Mouse (Mus musculus) heart, postnatal 36 days (tissue): ENCODE measurements around the gene Msx1. TPM values are rescaled to one million over a fixed set of nuclear protein-coding genes. Genes with fewer than 3 reads are reported as not detected.

Experiments
- DNase-seq, 2 experiments: peaks; one replicate each; pipeline ENCODE4 v3.0.0; 2021 to 2022
- intact Hi-C: fragments of 180-260 bp; cut with DNase I; formaldehyde crosslinking; loops from one replicate; pipeline ENCODE4 v1.15.1; 2025
- total RNA-seq, 2 experiments: library from RNA; stranded (reverse); gene quantifications; 2 replicates each; pipeline ENCODE4 v1.2.3; 2021

The Msx1 gene
- total RNA-seq, 2 experiments from 2014 or later, result 3.7 to 4.3 TPM

GRCm38 (mm10) chr5:37826706-37827625 lies 2.6 kb upstream of the Msx1 start:
- peak; percentile 25 to 34 for DNase-seq
- intact Hi-C loops, result loop anchor here (10.0 kb wide), 1 partner anchor 728 kb away; no protein-coding TSS in a partner anchor

DNA sequence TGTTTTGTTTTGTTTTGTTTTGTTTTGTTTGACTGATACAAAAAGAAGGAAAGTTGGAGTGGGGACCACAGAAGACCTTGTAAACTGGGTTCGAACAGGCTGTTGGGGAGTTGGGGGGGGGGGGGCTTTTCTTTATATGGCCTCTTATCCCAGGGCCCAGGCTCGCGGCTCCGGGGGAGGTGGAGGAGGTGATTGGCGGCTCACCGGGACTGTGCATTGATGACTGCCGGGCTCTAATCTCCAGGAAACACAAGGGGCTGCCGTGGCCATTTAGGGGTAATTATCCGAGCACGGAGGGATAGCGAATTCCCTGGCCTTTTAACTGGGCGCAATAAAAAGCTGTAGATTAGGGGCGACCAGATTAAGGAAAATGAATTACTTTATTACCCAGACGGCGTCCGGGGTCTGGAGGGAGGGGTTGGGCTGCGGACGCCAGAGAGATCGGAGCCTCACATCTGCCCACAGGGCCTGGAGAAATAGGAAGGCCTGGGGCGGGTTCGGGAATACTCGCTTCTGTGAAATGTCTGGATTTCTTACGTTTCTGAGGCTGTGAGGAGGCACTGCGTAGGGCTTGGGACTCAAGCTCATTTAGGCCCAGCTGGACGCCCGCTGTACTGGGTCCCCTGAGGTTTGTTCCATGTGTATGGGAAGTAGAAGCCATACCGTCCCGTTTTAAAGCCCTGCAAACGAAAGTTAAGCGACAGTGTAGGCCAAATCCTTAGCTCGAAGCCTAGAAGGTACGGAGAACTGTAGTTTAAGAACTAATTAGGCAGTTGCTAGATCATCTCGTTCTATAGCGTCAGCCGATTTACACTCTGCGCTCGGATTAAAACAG lies 1.4 kb upstream of the Msx1 start:
- DNase-seq, result peak in 1 of 2 experiments; percentile 27
- intact Hi-C loops, result loop anchor here (10.0 kb wide), 1 partner anchor 729 kb away; no protein-coding TSS in a partner anchor

- intact Hi-C loops, result loop anchor here (10.0 kb wide), 1 partner anchor 730 kb away; no protein-coding TSS in a partner anchor
- peak in 1 of 2 experiments; percentile 10 for DNase-seq
Observed at GRCm38 (mm10) chr5:37825111-37825600, 773 bp upstream of the Msx1 start.

GRCm38 (mm10) chr5:37823721-37824460 lies 492 bp downstream of the Msx1 start:
- peak; percentile 22 to 49 for DNase-seq
- intact Hi-C loops, result loop anchor here (5.0 to 10.0 kb wide), 2 partner anchors 213 to 731 kb away; partner anchors contain the start of gene Stx18

- intact Hi-C loops, result loop anchor here (5.0 to 10.0 kb wide), 2 partner anchors 214 to 732 kb away; partner anchors contain the start of gene Stx18
- peak; percentile 34 to 48 for DNase-seq
Observed at GRCm38 (mm10) chr5:37822791-37823720, 1.3 kb downstream of the Msx1 start.

- DNase-seq, result no peak
- intact Hi-C loops, result loop anchor here (5.0 to 10.0 kb wide), 2 partner anchors 215 to 733 kb away; partner anchors contain the start of gene Stx18
Observed at GRCm38 (mm10) chr5:37822116-37822707, 2.2 kb downstream of the Msx1 start.

- intact Hi-C loops, result loop anchor here (5.0 to 10.0 kb wide), 2 partner anchors 216 to 734 kb away; partner anchors contain the start of gene Stx18
- DNase-seq, result no peak
Observed at GRCm38 (mm10) chr5:37821111-37821601, 3.2 kb downstream of the Msx1 start.

DNA sequence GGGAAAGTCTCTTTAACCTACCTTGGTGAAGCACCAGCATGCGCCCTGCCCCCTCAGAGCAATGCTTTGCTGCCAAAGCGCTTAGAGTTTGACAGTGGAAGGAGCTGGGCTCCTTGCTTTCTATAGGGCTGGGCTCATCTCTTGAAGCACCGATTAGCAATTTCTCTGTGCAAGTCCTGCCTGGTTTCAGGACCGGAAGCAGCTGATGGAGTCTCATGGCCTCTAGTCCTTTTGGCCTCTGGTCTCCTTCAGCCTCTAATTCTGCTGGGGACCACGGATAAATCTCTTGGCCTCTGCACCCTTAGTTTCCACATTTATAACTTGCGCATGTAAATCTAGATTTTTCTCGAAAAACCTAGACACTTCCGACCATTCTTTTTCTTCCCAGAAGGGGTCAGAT lies 3.7 kb downstream of the Msx1 start:
- DNase-seq, result no peak
- intact Hi-C loops, result loop anchor here (5.0 to 10.0 kb wide), 2 partner anchors 217 to 734 kb away; partner anchors contain the start of gene Stx18

DNA sequence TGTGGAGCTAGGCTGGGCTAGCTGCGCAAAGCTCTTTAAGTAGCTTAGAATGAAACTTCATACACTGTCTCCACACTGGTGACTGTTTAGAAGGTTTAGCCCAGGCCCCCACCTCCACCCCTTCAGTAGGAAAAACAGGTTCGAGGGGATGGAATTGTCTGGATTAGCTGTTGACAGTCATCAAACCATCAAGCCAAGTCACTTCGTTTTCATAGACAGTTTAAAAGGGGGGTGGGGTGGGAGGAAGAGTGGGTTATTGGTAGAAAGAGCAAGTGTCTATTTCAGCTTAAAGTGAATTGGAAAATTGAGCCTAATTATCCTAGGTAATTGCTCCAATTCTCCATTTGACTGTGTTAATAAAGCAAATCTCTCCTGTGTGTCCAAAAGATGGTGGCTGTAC lies 4.4 kb downstream of the Msx1 start:
- intact Hi-C loops, result loop anchor here (5.0 to 10.0 kb wide), 4 partner anchors 217 to 735 kb away; partner anchors contain the start of gene Stx18
- no peak for DNase-seq

- no peak for DNase-seq
- intact Hi-C loops, result loop anchor here (5.0 to 10.0 kb wide), 2 partner anchors 268 to 375 kb away; no protein-coding TSS in a partner anchor
Observed at GRCm38 (mm10) chr5:37819541-37819940, 4.8 kb downstream of the Msx1 start.

GRCm38 (mm10) chr5:37818533-37819215 lies 5.7 kb downstream of the Msx1 start:
- intact Hi-C loops, result loop anchor here (5.0 to 10.0 kb wide), 2 partner anchors 269 to 376 kb away; no protein-coding TSS in a partner anchor

DNA sequence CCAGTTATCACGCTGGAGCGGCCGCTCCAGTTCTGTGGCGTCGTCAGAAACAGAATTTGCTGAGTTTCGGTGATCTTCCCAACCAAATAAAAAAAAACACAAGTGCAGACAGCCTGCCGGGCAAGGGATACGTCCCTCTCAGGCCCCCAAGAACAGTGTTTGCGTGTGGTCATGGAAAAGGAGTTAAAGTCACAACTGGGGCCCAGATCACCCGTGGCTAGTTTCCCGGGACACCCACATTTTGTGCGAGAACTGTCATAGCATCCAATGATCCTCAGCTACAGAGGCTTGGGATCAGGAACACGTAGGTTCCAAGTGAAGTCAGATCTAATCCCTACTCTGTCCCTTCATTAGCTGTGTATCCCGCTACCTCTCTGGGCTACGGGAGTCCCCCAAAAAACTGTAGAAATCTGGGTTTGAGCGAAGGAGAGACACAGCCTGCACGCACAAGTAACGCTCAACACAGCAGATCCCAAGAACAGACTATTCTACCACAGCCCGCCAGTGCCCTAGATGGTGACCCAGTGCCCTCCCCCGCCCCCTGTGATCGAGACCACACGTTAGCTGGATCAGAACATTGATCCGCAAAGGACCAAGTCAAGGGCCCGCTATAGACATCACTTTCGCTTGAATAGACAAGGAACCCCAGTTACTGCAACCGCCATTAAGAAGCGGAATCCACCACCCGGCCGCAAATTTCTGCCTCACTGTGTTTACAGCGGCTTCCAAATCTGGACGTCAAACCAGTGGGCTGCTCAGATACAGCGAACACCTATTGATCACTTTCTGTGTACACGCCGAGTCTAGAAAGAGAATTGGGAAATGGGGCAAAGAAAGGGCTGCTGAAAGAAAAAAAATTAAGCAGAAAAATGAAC lies 6.5 kb downstream of the Msx1 start:
- no peak for DNase-seq
- intact Hi-C loops, result loop anchor here (5.0 to 10.0 kb wide), 2 partner anchors 269 to 377 kb away; no protein-coding TSS in a partner anchor

More at GRCm38 (mm10) chr5:37818533-37819215, 5.7 kb downstream of the Msx1 start:
- no peak for DNase-seq

- intact Hi-C loops, result loop anchor here (5.0 to 10.0 kb wide), 2 partner anchors 270 to 378 kb away; no protein-coding TSS in a partner anchor
- DNase-seq, result peak; percentile 36 to 55
Observed at GRCm38 (mm10) chr5:37816907-37817657, 7.3 kb downstream of the Msx1 start.

- no peak for DNase-seq
- intact Hi-C loops, result loop anchor here (5.0 to 10.0 kb wide), 2 partner anchors 271 to 379 kb away; no protein-coding TSS in a partner anchor
Observed at GRCm38 (mm10) chr5:37815909-37816308, 8.5 kb downstream of the Msx1 start.

GRCm38 (mm10) chr5:37814169-37814568 lies 10.2 kb downstream of the Msx1 start:
- intact Hi-C loops, result loop anchor here (10.0 kb wide), 1 partner anchor 381 kb away; no protein-coding TSS in a partner anchor
- no peak for DNase-seq
